Mouse (Mus musculus): ENCODE data around the gene Iqch. TPM values are rescaled to one million over a fixed set of nuclear protein-coding genes. Genes with fewer than 3 reads are reported as not detected.

Gene Iqch
- polyA plus RNA-seq, 2 experiments, result 0.05 to 0.11 TPM

DNA sequence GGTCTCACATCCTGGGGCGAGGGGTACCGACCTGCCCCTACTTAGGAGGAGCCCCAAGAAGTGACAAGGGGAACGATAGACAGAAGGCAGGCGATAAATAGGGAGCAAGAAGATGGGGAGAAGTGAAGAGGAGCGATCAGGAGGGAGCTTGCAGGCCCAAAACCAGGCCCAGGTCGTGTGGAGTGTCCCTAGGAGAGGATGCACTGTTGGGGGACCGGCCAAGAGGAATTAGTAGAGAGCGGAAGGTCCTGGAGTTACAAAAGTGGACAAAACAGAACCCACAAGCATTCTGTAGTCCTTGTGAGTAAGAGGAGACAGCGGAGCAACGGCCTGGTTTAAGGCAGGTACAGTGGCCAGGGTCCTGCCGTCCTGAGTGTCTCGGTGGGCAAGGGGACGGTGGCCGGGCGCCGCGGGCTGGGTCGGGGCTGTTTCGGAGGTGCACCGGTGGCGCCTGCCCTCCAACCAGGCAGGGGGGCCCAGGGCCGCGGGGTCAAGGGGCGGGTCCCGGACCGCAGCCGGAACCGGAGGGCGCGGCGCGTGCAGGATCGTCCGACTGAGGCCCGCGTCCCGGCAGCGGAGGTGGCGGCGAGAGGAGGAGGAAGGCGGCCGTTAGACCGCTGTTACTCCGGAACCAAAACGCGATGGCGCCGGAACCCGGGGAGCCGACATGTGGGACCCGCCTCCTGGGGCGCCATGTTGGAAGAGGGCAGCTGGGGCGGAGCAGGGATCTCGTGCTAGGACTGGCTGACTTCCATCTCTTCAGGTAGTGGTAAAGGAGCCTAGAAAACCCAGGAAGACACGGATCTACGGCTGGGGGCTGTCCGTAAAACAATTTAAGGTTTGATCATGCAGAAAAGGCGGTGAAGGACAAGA lies 224.8 kb downstream of the Iqch start, which contains the start of gene Map2k5:
Gene Map2k5, minus strand, starts transcription at position 633 of the 873 bp plus-strand sequence.
- Histone ChIP-seq H3K4me1 (ENCODE audit: control insufficient read depth, insufficient read depth, low read length) (peaks cover 22% of the 10 kb centered on the region), H3K27ac (replicated peaks; ENCODE audit: low read depth, low read length) (peak within 1 kb of the TSS; percentile 71), H3K9ac (ENCODE audit: low read depth, low read length, severe bottlenecking) (peak within 1 kb of the TSS; percentile 88), H3K4me2 (replicated peaks; ENCODE audit: low read depth, low read length, severe bottlenecking) (peak within 1 kb of the TSS; percentile 86), H3K36me3 (ENCODE audit: control insufficient read depth, insufficient read depth, low read length) (peaks cover 11% of the 10 kb centered on the region), H3K9me3 (ENCODE audit: control insufficient read depth, low read length) (no peaks in the 10 kb centered on the region), H3K27me3 (ENCODE audit: control insufficient read depth, insufficient read depth, low read length) (no peaks in the 10 kb centered on the region), H3K4me3 (replicated peaks; ENCODE audit: low read length) (peak within 1 kb of the TSS; percentile 71)
- 1% methylated on average over 51 of the region's 58 CpGs for WGBS
- peak; percentile 96 for ATAC-seq (ENCODE audit: low FRiP score, low read depth)
- peak; percentile 35; the same call in 1 of the 2 replicates for TF ChIP-seq POLR2A (IDR thresholded peaks at IDR 0.05; ENCODE audit: borderline replicate concordance, extremely low read depth, insufficient read depth, insufficient read length)
- peak; percentile 90 for DNase-seq (ENCODE audit: low spot score)

DNA sequence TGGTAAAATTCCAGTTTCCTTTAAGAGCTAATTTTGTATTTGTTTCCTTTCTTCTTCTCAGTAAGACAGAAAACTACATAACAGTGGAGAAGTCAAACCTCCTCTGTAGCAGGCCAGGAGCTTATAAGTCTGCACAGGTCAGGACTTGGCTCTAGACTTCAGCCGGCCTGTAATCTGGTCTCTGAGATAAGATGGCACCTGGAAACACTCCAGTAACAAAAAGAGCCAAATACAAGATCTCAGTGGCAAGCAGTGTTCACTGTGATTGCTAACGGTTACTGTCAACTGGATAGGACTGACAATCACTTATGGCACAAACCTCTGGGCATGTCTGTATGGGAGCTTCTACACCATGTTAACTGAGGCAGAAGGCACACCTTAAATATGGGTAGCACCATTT lies 229.0 kb downstream of the Iqch start:
- WGBS, result 88% methylated on average over 2 of the region's 2 CpGs
- no peak for DNase-seq (ENCODE audit: low spot score)
- Histone ChIP-seq H3K27me3 (ENCODE audit: control insufficient read depth, insufficient read depth, low read length) (no peaks in the 10 kb centered on the region), H3K27ac (replicated peaks; ENCODE audit: low read depth, low read length) (no peak overlapping the region), H3K4me3 (replicated peaks; ENCODE audit: low read length) (no peak overlapping the region), H3K4me1 (ENCODE audit: control insufficient read depth, insufficient read depth, low read length) (peaks cover 19% of the 10 kb centered on the region), H3K9ac (ENCODE audit: low read depth, low read length, severe bottlenecking) (no peak overlapping the region), H3K4me2 (replicated peaks; ENCODE audit: low read depth, low read length, severe bottlenecking) (no peak overlapping the region), H3K36me3 (ENCODE audit: control insufficient read depth, insufficient read depth, low read length) (peaks cover 35% of the 10 kb centered on the region), H3K9me3 (ENCODE audit: control insufficient read depth, low read length) (no peaks in the 10 kb centered on the region)
- no peak for TF ChIP-seq POLR2A (IDR thresholded peaks at IDR 0.05; ENCODE audit: borderline replicate concordance, extremely low read depth, insufficient read depth, insufficient read length)
- ATAC-seq (ENCODE audit: low FRiP score, low read depth), result no peak

- TF ChIP-seq POLR2A (IDR thresholded peaks at IDR 0.05; ENCODE audit: borderline replicate concordance, extremely low read depth, insufficient read depth, insufficient read length), result no peak
- WGBS, result 77% methylated on average over 8 of the region's 8 CpGs
- H3K36me3 ChIP-seq (ENCODE audit: control insufficient read depth, insufficient read depth, low read length), result peaks cover 35% of the 10 kb centered on the region
Measured at GRCm38 (mm10) chr9:63372541-63372940, 229.8 kb downstream of the Iqch start.

More at GRCm38 (mm10) chr9:63372541-63372940, 229.8 kb downstream of the Iqch start:
- ATAC-seq (ENCODE audit: low FRiP score, low read depth) (no peak), DNase-seq (ENCODE audit: low spot score) (no peak)
- H3K27me3 ChIP-seq (ENCODE audit: control insufficient read depth, insufficient read depth, low read length), result no peaks in the 10 kb centered on the region
- no peak overlapping the region for H3K4me2 ChIP-seq (replicated peaks; ENCODE audit: low read depth, low read length, severe bottlenecking)
- H3K4me3 ChIP-seq (replicated peaks; ENCODE audit: low read length), result no peak overlapping the region
- H3K9ac ChIP-seq (ENCODE audit: low read depth, low read length, severe bottlenecking), result no peak overlapping the region
- peaks cover 17% of the 10 kb centered on the region for H3K4me1 ChIP-seq (ENCODE audit: control insufficient read depth, insufficient read depth, low read length)
- no peaks in the 10 kb centered on the region for H3K9me3 ChIP-seq (ENCODE audit: control insufficient read depth, low read length)
- no peak overlapping the region for H3K27ac ChIP-seq (replicated peaks; ENCODE audit: low read depth, low read length)

Other genes starting within 250 kb of the Iqch start
- 37.5 and 52.8 TPM in 2 replicates for gene Map2k5, start 224.6 kb downstream of the Iqch start, polyA plus RNA-seq (2012; rRNA removed)
- 37.1 and 41.7 TPM in 2 replicates for gene Map2k5, start 224.6 kb downstream of the Iqch start, polyA plus RNA-seq (2014; fragmentation: Nextera tagmentation; extraction: Ambion mirVana)
- 23.0 and 40.7 TPM in 2 replicates for gene 2300009A05Rik, start 203.2 kb downstream of the Iqch start, polyA plus RNA-seq (2012; rRNA removed)
- 38.1 and 41.0 TPM in 2 replicates for gene 2300009A05Rik, start 203.2 kb downstream of the Iqch start, polyA plus RNA-seq (2014; fragmentation: Nextera tagmentation; extraction: Ambion mirVana)
- gene Aagab, start 167 bp upstream of the Iqch start, polyA plus RNA-seq (2012; rRNA removed), result 12.6 and 12.7 TPM in 2 replicates
- 25.9 and 27.4 TPM in 2 replicates for gene Aagab, start 167 bp upstream of the Iqch start, polyA plus RNA-seq (2014; fragmentation: Nextera tagmentation; extraction: Ambion mirVana)
- 50.9 and 72.1 TPM in 2 replicates for gene Smad3, start 155.5 kb upstream of the Iqch start, polyA plus RNA-seq (2012; rRNA removed)
- gene Smad3, start 155.5 kb upstream of the Iqch start, polyA plus RNA-seq (2014; fragmentation: Nextera tagmentation; extraction: Ambion mirVana), result 25.1 and 28.0 TPM in 2 replicates